Mouse (Mus musculus): ENCODE measurements around the gene Flvcr2.

Flvcr2 gene

GRCm38 (mm10) chr12:85767750-85768149 lies 21.4 kb downstream of the Flvcr2 start:
- in situ Hi-C loops (cut with MboI; ENCODE audit: low pct_unique_long_range_greater_than_20kb in 1 of 2, low sequenced_read_pairs in 2 of 2, unreplicated experiment in 1 of 2): no loop called here

GRCm38 (mm10) chr12:85771356-85771755 lies 25.0 kb downstream of the Flvcr2 start:
- in situ Hi-C loops (cut with MboI; ENCODE audit: low pct_unique_long_range_greater_than_20kb in 1 of 2, low sequenced_read_pairs in 2 of 2, unreplicated experiment in 1 of 2): no loop called here

DNA sequence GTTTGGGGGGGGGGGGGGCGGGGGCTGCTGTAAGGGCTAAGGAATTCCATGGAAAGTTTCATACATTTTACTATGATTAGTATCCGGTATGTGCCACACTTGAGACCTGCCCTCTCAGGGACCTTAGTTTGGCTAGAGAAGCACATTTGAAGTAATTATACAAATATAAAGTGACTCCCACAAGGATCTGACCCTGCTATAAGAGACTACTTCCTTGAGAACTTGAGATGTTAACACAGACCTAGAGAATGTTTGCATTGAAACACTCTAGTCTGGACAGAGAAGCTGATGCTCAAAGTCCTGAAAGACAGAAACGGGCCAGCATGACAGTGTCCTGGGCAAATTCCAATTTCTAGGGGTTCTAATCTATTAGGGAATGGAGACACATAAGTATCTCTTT lies 32.6 kb downstream of the Flvcr2 start:
- in situ Hi-C loops (cut with MboI; ENCODE audit: low pct_unique_long_range_greater_than_20kb in 1 of 2, low sequenced_read_pairs in 2 of 2, unreplicated experiment in 1 of 2): no loop called here

DNA sequence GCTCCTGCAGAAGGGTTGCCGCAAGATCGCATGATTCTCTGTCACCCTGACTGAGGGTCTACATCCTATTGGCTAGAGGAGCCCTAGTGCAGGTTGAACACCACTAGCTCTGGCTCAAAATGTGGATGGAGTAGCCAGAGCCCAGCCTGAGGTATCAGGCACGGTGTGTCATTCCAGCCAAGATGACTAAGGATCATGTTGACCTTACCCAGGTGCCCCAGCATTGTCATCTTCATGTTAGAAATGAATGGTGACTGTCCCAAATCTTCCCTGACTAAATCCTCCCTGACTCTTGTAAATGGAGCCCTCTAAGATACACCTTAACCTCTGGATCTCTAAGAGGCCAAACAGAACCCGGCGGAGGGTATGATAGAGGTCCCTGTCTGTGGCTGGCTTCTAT lies 33.4 kb downstream of the Flvcr2 start:
- in situ Hi-C loops (cut with MboI; ENCODE audit: low pct_unique_long_range_greater_than_20kb in 1 of 2, low sequenced_read_pairs in 2 of 2, unreplicated experiment in 1 of 2): no loop called here

- in situ Hi-C loops (cut with MboI; ENCODE audit: low pct_unique_long_range_greater_than_20kb in 1 of 2, low sequenced_read_pairs in 2 of 2, unreplicated experiment in 1 of 2): no loop called here
Observed at GRCm38 (mm10) chr12:85781606-85782005, 35.3 kb downstream of the Flvcr2 start.

- in situ Hi-C loops (cut with MboI; ENCODE audit: low pct_unique_long_range_greater_than_20kb in 1 of 2, low sequenced_read_pairs in 2 of 2, unreplicated experiment in 1 of 2): no loop called here
Observed at GRCm38 (mm10) chr12:85784916-85785815, 38.8 kb downstream of the Flvcr2 start.

DNA sequence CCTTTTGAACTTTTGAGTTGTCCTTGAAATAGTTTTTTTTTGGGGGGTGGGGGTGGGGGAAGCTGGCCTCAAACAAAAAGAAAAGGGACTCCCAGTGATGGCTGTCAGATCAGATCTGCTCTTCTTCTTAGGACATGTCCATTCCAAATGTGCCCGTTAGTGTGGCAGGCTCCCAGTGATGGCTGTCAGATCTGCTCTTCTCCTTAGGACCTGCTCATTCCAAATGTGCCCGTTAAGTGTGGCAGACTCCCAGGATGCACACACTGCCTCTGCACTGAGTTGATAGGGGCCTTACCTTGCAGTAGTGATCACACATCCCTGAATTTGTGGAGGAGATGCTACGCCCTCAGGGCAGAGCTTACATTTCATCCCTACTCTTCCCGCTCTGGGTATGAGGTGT lies 45.8 kb downstream of the Flvcr2 start:
- in situ Hi-C loops (cut with MboI; ENCODE audit: low pct_unique_long_range_greater_than_20kb in 1 of 2, low sequenced_read_pairs in 2 of 2, unreplicated experiment in 1 of 2): no loop called here

DNA sequence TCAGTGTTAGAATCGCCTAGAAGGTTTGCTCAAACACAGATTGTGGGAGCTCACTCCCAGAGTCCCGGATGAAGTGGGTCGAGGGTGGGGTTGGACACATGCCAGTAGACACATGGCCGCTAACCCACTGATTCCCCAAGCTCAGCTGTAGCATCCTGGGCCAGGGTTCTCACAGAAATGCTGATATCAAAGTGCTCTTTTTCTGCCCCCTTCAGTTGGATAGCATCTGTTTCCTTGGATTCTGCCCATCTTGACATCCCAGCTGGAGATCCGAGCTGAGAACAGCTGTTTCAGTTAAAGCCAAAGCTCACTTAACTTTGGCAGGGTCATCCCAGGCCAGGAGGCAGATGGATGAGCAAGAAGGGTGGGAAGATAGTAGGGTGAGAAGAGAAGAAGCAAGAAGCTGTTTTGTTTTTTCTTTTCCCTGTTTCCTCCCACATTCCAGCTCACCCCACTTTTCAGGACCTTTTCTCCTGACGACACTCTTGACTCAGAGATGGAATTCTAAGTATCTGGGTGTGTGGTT lies 46.5 kb downstream of the Flvcr2 start:
- in situ Hi-C loops (cut with MboI; ENCODE audit: low pct_unique_long_range_greater_than_20kb in 1 of 2, low sequenced_read_pairs in 2 of 2, unreplicated experiment in 1 of 2): no loop called here

DNA sequence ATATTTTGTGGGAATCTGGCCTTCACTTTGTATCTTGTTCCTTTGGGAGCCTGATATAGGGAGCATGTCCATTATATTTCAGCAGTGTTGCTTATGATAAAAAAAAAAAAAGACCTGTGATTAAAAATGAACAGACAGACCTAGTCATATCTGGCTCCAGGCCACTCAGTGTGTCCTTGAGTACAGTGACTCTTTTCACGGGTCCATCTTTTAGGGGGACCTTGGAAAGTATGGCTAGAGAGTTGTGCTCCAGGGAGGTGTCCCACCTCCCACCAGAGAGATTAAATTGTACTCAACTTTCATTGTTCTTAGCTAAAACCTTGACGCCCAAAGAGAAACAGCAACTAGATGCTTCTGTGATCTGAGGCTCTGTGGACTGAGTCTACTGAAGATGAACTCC lies 47.8 kb downstream of the Flvcr2 start:
- in situ Hi-C loops (cut with MboI; ENCODE audit: low pct_unique_long_range_greater_than_20kb in 1 of 2, low sequenced_read_pairs in 2 of 2, unreplicated experiment in 1 of 2): no loop called here

GRCm38 (mm10) chr12:85795551-85795950 lies 49.2 kb downstream of the Flvcr2 start:
- in situ Hi-C loops (cut with MboI; ENCODE audit: low pct_unique_long_range_greater_than_20kb in 1 of 2, low sequenced_read_pairs in 2 of 2, unreplicated experiment in 1 of 2): no loop called here

- in situ Hi-C loops (cut with MboI; ENCODE audit: low pct_unique_long_range_greater_than_20kb in 1 of 2, low sequenced_read_pairs in 2 of 2, unreplicated experiment in 1 of 2): no loop called here
Observed at GRCm38 (mm10) chr12:85800031-85800430, 53.7 kb downstream of the Flvcr2 start.

- in situ Hi-C loops (cut with MboI; ENCODE audit: low pct_unique_long_range_greater_than_20kb in 1 of 2, low sequenced_read_pairs in 2 of 2, unreplicated experiment in 1 of 2): loop anchor here (10.0 kb wide), 1 partner anchor 65 kb away; the partner anchor contains the start of gene Flvcr2 (in 2 of the 2)
Observed at GRCm38 (mm10) chr12:85809726-85810125, 63.4 kb downstream of the Flvcr2 start.

GRCm38 (mm10) chr12:85810959-85811358 lies 64.6 kb downstream of the Flvcr2 start:
- in situ Hi-C loops (cut with MboI; ENCODE audit: low pct_unique_long_range_greater_than_20kb in 1 of 2, low sequenced_read_pairs in 2 of 2, unreplicated experiment in 1 of 2): loop anchor here (10.0 kb wide), 1 partner anchor 66 kb away; the partner anchor contains the start of gene Flvcr2 (in 2 of the 2)

- in situ Hi-C loops (cut with MboI; ENCODE audit: low pct_unique_long_range_greater_than_20kb in 1 of 2, low sequenced_read_pairs in 2 of 2, unreplicated experiment in 1 of 2): loop anchor here (10.0 kb wide), 1 partner anchor 67 kb away; the partner anchor contains the start of gene Flvcr2 (in 2 of the 2)
Observed at GRCm38 (mm10) chr12:85811676-85812075, 65.3 kb downstream of the Flvcr2 start.

DNA sequence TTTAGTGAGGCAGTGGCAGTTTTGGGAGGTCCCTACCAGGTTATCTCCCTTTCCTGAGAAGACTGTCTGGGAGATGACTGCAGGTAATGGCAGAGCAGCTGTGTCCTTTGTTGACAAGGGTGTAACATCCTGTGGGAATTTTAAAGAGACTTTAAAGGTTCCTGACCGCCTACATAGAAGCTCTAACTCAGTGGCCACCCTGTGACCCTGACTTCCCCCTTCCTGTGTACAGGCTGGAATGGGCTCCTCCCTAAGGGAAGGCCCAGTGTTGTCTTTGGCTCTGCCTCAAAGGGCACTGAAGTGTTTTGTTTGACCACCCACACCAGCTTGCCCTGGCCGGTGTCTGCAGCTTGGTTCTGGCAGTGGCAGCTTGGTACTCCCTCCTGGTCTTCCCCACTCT lies 67.3 kb downstream of the Flvcr2 start:
- in situ Hi-C loops (cut with MboI; ENCODE audit: low pct_unique_long_range_greater_than_20kb in 1 of 2, low sequenced_read_pairs in 2 of 2, unreplicated experiment in 1 of 2): loop anchor here (10.0 kb wide), 1 partner anchor 69 kb away; the partner anchor contains the start of gene Flvcr2 (in 2 of the 2)

DNA sequence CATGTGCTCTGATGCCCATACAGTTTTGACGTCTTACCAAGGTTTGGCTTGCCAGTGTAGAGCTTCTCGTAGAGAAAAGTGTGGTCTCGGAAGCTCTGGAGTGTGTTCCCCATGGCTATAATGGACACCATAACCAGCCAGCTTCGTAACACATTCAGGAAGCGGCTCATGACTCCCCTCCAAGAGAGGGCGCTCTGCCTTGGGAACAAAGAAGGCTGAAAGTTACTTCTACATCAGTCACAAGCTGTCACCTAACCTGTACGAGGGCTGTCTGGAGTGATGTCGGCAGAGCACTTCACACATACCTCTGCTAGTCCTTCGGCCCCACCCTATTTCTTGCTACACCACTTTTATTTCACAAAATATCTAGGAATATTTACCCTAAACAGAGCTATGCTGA lies 75.7 kb downstream of the Flvcr2 start:
- in situ Hi-C loops (cut with MboI; ENCODE audit: low pct_unique_long_range_greater_than_20kb in 1 of 2, low sequenced_read_pairs in 2 of 2, unreplicated experiment in 1 of 2): no loop called here

DNA sequence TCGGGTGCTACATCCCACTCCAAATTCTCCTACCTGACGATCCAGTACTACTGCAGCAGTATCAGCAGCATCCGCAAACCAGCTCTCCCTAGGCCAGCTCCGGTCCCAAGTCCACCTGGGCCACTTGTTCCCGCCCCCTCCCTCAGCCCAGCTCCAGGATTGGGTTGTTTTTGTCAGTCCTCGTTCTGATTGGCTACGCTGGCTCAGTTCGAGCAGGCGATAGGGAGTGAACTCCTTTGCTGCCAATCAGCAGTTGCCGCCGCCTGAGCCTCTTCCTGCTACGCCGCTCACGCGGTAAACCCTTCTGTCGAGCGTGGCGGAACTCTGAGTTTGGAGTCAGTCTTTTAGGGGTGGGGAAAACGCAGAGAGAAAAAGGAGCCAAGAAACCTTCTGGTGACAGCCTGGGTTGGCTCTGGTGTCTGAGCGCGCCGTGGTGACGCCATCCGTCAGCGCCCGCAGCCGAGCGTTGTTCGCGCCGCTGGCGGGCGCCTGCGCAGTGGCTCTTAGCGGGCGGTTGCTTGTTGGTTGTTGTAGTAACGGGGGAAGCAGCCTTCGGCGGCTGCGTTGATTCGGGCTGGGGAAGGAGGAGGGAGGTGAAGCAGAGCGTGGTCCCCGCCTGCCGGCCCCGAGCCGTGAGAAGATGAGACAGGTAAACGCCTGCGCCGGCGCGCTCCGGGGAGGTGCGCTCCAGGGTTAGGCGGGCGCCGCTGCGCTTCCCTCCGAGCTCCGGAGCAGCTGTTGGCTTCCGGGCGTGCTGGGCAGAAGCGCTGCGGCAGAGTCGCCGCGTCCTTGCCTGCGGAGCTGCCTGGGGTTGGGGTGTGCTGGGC lies 78.3 kb downstream of the Flvcr2 start, which contains the start of the genes Erg28 and Ttll5:
Gene Erg28 (minus strand): TSS at position 113 of the 827 bp plus-strand sequence.
Gene Ttll5 (plus strand): TSS at position 222 of the 827 bp plus-strand sequence.
- in situ Hi-C loops (cut with MboI; ENCODE audit: low pct_unique_long_range_greater_than_20kb in 1 of 2, low sequenced_read_pairs in 2 of 2, unreplicated experiment in 1 of 2): no loop called here

- in situ Hi-C loops (cut with MboI; ENCODE audit: low pct_unique_long_range_greater_than_20kb in 1 of 2, low sequenced_read_pairs in 2 of 2, unreplicated experiment in 1 of 2): no loop called here
Observed at GRCm38 (mm10) chr12:85825361-85825760, 79.0 kb downstream of the Flvcr2 start.

DNA sequence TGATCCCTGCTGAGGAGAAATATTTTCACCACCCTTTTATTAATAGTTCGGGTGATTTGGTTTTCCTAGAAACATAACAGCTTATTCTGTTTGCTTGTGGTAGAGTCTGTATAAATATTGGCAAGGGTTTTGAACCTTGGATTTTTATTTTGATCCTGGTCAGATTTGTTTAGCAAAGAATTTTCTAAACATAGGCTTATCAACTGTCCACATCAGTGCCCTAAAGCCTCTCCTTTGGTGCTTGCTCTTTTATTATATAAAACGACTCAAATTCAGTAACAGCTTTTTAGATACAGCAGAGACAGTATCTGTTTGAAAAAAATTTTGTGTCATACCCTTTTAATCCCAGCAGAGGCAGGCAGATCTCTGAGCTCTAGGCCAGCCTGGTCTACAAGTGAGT lies 79.5 kb downstream of the Flvcr2 start:
- in situ Hi-C loops (cut with MboI; ENCODE audit: low pct_unique_long_range_greater_than_20kb in 1 of 2, low sequenced_read_pairs in 2 of 2, unreplicated experiment in 1 of 2): no loop called here
